Mouse (Mus musculus) adrenal gland, postnatal 25 days (tissue): ENCODE results near the gene Gm12216. TPM values are rescaled to one million over a fixed set of nuclear protein-coding genes. Genes with fewer than 3 reads are reported as not detected.

Experiments used
- DNase-seq: peaks from one replicate; pipeline ENCODE4 v3.0.0; 2021; ENCODE audit warnings: mixed read lengths
- total RNA-seq: library from RNA; stranded (reverse); gene quantifications from 2 replicates; pipeline ENCODE4 v1.2.3, GENCODE M21; 2021

The Gm12216 gene
- total RNA-seq, 1 experiment from 2014 or later = 19.8 TPM

GRCm38 (mm10) chr11:53795813-53796212 is 63.2 kb downstream of the Gm12216 start:
- DNase-seq = no peak

GRCm38 (mm10) chr11:53794671-53795557 is 64.1 kb downstream of the Gm12216 start:
- DNase-seq = no peak

DNA sequence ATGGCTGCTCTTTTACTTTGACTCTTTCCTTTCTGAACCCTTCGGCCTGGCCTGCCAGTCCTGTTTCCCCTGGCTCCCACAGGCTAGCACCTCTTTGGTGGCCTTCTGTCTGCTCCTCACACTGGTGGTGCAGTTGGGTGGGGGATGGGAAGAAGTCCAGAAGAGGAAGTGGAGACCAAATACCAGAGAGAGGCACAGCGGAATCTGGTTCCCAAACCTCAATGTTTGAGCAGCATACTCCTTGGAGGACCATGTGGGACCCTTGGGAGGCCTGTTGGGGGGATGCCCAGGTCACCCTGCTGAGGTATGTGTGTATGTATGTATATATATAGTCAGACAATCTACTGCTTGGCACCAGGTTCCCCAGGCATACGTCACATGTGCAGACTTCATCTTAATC is 65.0 kb downstream of the Gm12216 start:
- no peak for DNase-seq

DNA sequence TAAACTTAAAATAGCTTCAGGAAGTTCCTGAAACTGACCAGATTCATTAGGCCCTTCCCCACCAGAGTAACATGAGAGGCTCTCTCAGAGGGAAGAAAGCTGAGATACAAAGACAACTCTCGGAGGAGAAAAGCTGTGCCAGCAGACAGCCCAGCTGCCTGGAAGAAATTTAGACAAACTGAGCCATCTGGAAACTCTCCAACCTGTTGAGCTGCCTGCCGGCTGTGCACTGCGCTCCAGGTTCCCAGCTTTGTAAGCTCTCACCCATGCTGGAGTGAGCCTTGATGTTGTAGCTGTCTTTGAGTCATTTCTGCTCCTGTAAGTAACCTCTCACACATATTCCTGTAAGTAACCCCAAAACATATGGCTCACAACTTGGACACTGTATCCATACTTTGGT is 66.1 kb downstream of the Gm12216 start:
- DNase-seq = no peak

DNA sequence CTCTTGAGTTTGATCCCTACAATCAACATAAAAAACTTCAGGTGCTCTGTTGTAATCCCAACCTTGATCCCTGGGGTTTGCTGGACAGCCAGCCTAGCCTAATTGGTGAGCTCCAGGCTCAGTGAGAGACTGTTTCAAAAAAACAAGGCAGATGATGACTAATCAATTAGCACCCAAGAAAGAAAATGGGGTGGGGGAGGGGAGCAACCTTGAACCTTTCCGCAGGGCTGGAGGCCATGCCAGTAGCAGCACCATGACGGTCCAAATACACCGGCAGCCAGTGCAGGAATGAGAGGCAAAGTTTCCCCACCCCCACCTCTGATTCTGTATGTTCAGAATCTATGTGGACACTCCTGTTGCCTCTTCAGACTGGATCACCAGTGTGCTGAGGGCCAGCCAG is 69.8 kb downstream of the Gm12216 start:
- DNase-seq = no peak

GRCm38 (mm10) chr11:53788196-53788595 is 70.9 kb downstream of the Gm12216 start:
- peak; percentile 58 for DNase-seq

DNA sequence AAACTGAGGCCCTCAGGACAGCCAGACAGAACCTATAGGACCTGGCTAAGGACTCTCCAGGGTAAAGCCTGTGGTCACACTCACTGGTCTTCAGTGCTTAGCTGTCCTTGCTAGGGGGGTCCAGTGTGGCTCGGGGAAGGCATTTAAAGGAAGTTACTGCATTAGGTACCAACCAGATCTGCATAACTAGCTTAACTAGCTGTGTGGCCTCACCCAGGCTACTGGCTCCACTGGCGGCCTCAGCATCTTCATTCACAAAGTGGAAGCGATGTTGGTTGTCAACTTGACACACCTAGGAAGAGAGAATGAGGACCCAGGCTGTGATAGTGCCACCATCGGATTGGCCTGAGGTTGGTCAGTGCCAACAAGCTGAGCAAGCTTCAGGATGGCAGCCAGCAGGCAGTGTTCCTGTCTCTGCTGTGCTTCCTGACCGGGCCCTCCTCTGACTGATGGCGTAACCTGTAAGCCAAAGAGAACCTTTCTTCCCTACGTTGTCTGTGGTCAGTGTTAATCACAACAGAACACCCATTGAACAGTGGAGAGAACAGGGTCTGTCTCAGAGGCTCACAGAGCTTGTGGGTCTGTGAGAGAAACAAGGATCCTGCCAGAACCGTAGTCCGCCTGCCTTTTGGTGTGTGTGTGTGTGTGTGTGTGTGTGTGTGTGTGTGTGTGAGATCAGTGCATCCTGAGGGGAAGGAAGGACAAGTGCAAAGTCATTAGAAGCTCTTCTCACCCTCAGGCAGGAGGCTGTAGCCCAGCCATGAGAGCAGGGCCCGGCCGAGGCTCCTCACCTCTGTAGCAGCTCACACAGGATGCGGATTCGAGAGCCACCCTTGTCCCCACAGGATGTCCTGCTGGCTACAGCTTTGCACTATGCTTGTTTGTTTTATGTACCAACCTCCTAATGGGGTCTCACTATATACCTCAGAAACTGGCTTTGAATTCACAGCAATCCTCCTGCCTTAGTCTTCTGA is 72.7 kb downstream of the Gm12216 start:
- no peak for DNase-seq

GRCm38 (mm10) chr11:53785311-53785936 is 73.6 kb downstream of the Gm12216 start:
- DNase-seq = no peak

DNA sequence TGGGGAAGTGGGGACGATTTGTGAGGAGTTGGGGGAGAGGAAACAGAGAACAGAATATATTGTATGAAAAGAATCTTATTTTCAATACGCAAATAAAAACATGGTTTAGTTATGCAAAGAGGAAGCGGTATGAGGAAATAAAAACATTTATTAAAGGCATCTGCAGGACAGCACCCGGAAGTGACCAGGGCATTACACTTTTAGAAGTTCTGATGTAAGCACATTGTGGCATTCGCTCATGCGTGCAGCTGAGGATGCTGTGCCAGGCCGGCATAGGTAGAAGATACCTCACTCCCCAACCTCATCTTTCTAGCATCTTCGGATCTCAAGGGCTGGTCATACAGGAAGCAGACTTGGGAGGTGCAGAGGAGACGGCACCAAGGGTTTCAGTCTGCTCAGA is 75.8 kb downstream of the Gm12216 start:
- no peak for DNase-seq

DNA sequence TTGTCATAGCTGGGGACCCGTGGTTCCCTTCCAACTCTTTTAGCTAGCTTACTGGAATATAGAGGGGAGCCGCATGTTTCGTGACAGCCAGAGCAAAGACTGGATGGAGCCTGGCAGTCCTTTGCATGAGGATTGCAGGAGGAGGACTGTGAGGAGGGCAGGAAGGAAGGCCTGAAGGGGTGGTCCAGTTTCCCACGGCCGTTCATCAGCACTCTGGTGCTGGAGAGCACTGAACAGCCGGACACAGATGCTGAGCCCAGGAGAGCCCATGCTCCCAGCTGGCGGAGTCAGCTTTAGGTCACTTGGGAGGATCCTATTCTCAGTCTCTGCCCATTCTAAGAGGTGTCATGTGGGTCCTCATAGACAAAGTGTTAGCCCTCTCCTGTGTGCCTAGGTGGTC is 77.1 kb downstream of the Gm12216 start:
- DNase-seq = no peak

DNA sequence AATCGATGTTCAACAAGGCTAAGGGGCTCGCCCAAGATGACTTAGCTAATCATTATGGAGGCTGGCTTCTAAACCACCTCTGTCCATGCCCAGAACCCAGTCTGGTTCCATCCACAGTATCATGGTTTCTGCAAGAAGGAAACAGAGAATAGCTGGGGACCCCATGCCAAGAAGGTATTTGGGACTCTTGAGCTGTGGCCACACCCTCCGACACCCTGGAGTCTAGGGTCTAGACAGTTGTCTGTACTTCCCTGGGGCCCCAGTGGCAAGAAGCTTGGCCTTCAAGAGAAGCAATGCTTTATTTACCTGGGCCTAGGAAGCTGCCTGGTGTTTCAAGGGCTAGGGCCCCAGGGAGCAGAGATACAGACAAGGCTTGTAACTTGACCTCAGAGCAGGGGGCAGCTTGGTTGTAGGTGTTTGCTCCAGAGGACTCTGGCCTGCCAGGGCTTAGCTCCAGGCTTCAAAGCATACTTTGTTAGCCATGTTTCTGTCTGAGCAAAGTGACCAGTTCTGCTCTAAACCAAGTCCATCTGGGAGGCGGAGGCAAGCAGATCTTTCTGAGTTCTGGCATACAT is 77.8 kb downstream of the Gm12216 start:
- no peak for DNase-seq

DNA sequence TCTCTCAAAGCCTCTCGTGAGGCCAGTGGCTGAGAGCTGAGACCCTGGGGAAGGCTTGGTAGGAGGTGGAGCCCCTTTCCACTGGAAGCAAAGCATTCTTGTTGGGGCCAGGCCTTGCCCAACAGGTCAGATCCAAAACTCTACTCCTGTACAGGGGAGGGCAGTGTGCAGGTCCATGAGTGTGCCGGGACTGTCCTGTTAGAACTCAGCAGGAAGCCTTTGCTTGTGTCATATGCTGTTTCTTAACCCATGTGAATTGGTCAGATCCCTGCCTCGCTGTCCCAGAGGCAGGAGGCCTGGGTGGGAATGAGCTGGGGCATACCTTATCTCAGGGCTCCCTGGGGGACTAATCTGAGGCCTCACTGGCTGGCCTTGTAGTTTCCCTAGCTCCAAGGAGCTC is 78.8 kb downstream of the Gm12216 start:
- no peak for DNase-seq

DNA sequence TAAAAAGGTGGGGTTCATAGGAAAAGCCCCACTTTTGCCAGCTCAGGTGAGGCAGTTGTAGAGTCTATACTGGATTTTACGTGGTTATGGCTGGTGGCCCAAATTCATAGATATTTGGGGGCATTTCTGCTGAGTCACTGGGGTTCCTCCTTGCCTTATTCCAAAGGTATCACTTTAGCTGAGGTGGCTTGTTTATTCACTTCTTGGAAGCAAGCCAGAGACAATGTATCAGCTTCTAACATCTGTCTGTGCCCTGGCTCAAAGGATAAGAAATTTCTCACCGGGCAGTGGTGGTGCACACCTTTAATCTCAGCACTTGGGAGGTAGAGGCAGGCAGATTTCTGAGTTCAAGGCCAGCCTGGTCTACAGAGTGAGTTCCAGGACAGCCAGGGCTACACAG is 79.2 kb downstream of the Gm12216 start:
- DNase-seq = no peak

GRCm38 (mm10) chr11:53778455-53778854 is 80.6 kb downstream of the Gm12216 start:
- DNase-seq = no peak

GRCm38 (mm10) chr11:53777736-53778135 is 81.3 kb downstream of the Gm12216 start:
- DNase-seq = no peak

- no peak for DNase-seq
Observed at GRCm38 (mm10) chr11:53774659-53775255, 84.3 kb downstream of the Gm12216 start.

- DNase-seq = no peak
Observed at GRCm38 (mm10) chr11:53773641-53774360, 85.3 kb downstream of the Gm12216 start.

GRCm38 (mm10) chr11:53773087-53773486 is 86.0 kb downstream of the Gm12216 start, which contains the start of gene Gm17334:
Gene Gm17334, minus strand, starts transcription at chr11:53773187.
- DNase-seq = no peak

- DNase-seq = no peak
Observed at GRCm38 (mm10) chr11:53772536-53772935, 86.5 kb downstream of the Gm12216 start.

- no peak for DNase-seq
Observed at GRCm38 (mm10) chr11:53771001-53771744, 87.9 kb downstream of the Gm12216 start.
